Comparison of ENCODE assay signal across 9 mouse cellular contexts in the genomic region with DNA sequence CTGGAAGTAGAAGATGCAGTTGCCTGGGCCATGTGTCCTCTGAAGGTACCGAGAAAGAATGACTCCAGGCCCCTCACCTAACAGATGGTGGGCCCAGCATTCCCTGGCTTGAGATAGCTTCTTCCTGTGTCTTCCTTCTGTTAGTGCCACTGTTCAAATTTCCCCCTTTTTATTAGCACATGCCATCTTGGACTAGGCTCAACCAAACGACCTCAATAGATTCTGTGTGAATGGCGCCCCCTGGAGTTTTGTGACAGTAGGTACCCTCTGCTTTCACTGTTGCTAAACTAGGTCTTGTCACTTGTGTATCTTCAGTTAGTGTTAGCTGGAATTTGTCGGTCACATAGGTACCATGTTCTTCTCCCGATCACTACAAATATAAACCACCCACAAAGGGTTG. TPM values are rescaled to one million over a fixed set of nuclear protein-coding genes. Genes with fewer than 3 reads are reported as not detected.
A peak's percentile ranks its signal among the peaks of the same experiment; 100 is the strongest.
DNase-seq lines count a peak whose midpoint lies in the region; ATAC-seq and TF ChIP-seq lines count a peak whose summit lies in the region.
"Had no signal": no experiment of that assay in that cellular context is flagged by ENCODE, and none has a peak within 500 bp of the region (broad histone marks: within the 10 kb centered on the region; RNA-seq: fewer than 3 reads in every experiment).

No protein-coding gene starts in this region.

- WGBS in kidney, adult 2 months = 47% methylated on average over 5 of the region's 5 CpGs
- 53% methylated on average over 5 of the region's 5 CpGs for WGBS in kidney, embryonic 14.5 days
- WGBS in midbrain, postnatal 0 days = 48% methylated on average over 5 of the region's 5 CpGs

- no peaks in the 10 kb centered on the region for H3K9me3 ChIP-seq in kidney, embryonic 14.5 days (ENCODE audit: control insufficient read depth, low read length)
- H3K9me3 ChIP-seq in midbrain, postnatal 0 days (ENCODE audit: low read length) = no peaks in the 10 kb centered on the region
- H3K9me3 ChIP-seq: limb, embryonic 12.5 days had no signal

- no peak overlapping the region for H3K27ac ChIP-seq in kidney, adult 2 months (ENCODE audit: insufficient read depth, low read depth, low read length)
- no peak overlapping the region for H3K27ac ChIP-seq in kidney, embryonic 14.5 days (ENCODE audit: low read depth, low read length)
- H3K27ac ChIP-seq in midbrain, postnatal 0 days (ENCODE audit: low read depth, low read length) = no peak overlapping the region
- H3K27ac ChIP-seq: limb, embryonic 12.5 days had no signal

- DNase-seq in kidney, adult 2 months = no peak
- DNase-seq in ES-CJ7 (ENCODE audit: low read depth, low spot score) = peak; percentile 66
- DNase-seq in adrenal gland, postnatal 10 days = peak; percentile 77
- DNase-seq in embryo, embryonic 9.5 days (ENCODE audit: extremely low spot score) = peak; percentile 34
- DNase-seq in layer of hippocampus, postnatal 14 days (ENCODE audit: low spot score in 2 of 2) = peak; percentile 35 to 44
- peak; percentile 62 for DNase-seq in midbrain, postnatal 0 days (ENCODE audit: low spot score)

- H3K4me1 ChIP-seq in kidney, adult 2 months (ENCODE audit: control insufficient read depth, insufficient read depth, low read length) = no peaks in the 10 kb centered on the region
- no peaks in the 10 kb centered on the region for H3K4me1 ChIP-seq in kidney, embryonic 14.5 days (ENCODE audit: control insufficient read depth, insufficient read depth, low read length)
- H3K4me1 ChIP-seq in midbrain, postnatal 0 days (ENCODE audit: insufficient read depth, low read length) = no peaks in the 10 kb centered on the region
- H3K4me1 ChIP-seq: limb, embryonic 12.5 days had no signal

- H3K9ac ChIP-seq in kidney, embryonic 14.5 days (ENCODE audit: low read depth, low read length) = no peak overlapping the region
- no peak overlapping the region for H3K9ac ChIP-seq in midbrain, postnatal 0 days (replicated peaks; ENCODE audit: low read length, poor library complexity, severe bottlenecking)
- H3K9ac ChIP-seq: limb, embryonic 12.5 days had no signal

- no peak for ATAC-seq in kidney, embryonic 14.5 days (ENCODE audit: low FRiP score, low TSS enrichment)
- ATAC-seq in midbrain, postnatal 0 days (ENCODE audit: low FRiP score) = no peak
- ATAC-seq in monocyte, adult 5-6 weeks (replicated peaks; ENCODE audit: insufficient number of reproducible peaks, low FRiP score, low TSS enrichment, poor library complexity, severe bottlenecking) = no peak

- no peak overlapping the region for H3K4me3 ChIP-seq in kidney, adult 2 months (ENCODE audit: insufficient read depth, low read depth, low read length)
- no peak overlapping the region for H3K4me3 ChIP-seq in kidney, embryonic 14.5 days (ENCODE audit: low read length)
- no peak overlapping the region for H3K4me3 ChIP-seq in midbrain, postnatal 0 days (ENCODE audit: low read depth, low read length)
- H3K4me3 ChIP-seq: limb, embryonic 12.5 days had no signal

- no peaks in the 10 kb centered on the region; the same call in 1 of the 2 replicates for H3K27me3 ChIP-seq in kidney, adult 2 months (replicated peaks; ENCODE audit: control insufficient read depth, insufficient read depth, low read length)
- H3K27me3 ChIP-seq in kidney, embryonic 14.5 days (ENCODE audit: control insufficient read depth, insufficient read depth, low read length) = no peaks in the 10 kb centered on the region
- no peaks in the 10 kb centered on the region for H3K27me3 ChIP-seq in midbrain, postnatal 0 days (ENCODE audit: insufficient read depth, low read length)
- H3K27me3 ChIP-seq: limb, embryonic 12.5 days had no signal

- 0 out of 2 replicates have a peak, but pooled peaks have one; percentile 16 for TF ChIP-seq CTCF in kidney, adult 2 months (conservative IDR thresholded peaks at IDR 0.05; ENCODE audit: insufficient read depth, insufficient read length, low read depth, low read length)
- TF ChIP-seq CTCF in midbrain, postnatal 0 days (IDR thresholded peaks at IDR 0.05) = peak; percentile 47

- no peak for TF ChIP-seq POLR2A in kidney, adult 2 months (IDR thresholded peaks at IDR 0.05; ENCODE audit: low read depth, low read length)

- no peaks in the 10 kb centered on the region for H3K36me3 ChIP-seq in kidney, adult 2 months (ENCODE audit: control insufficient read depth, insufficient read depth, low read length)
- no peaks in the 10 kb centered on the region for H3K36me3 ChIP-seq in kidney, embryonic 14.5 days (ENCODE audit: control insufficient read depth, insufficient read depth, low read length)
- no peaks in the 10 kb centered on the region for H3K36me3 ChIP-seq in midbrain, postnatal 0 days (ENCODE audit: insufficient read depth, low read length)
- H3K36me3 ChIP-seq: limb, embryonic 12.5 days had no signal

- no peak overlapping the region for H3K4me2 ChIP-seq in kidney, embryonic 14.5 days (replicated peaks; ENCODE audit: low read depth, low read length)
- H3K4me2 ChIP-seq in midbrain, postnatal 0 days (ENCODE audit: low read depth, low read length, poor library complexity, severe bottlenecking) = no peak overlapping the region
- H3K4me2 ChIP-seq: limb, embryonic 12.5 days had no signal

RNA-seq across cellular contexts. Expression of a gene that starts 29.0 kb away (rescaled TPM):
- polyA plus RNA-seq in kidney, adult 2 months (2012; rRNA removed) = 0.48 and 0.67 TPM in 2 replicates
- polyA plus RNA-seq in kidney, embryonic 14.5 days (2014; fragmentation: Nextera tagmentation; extraction: Ambion mirVana) = 0.94 and 2.2 TPM in 2 replicates
- 10 to 100 TPM; 12.0 to 19.1 TPM for total RNA-seq in adrenal gland, postnatal 10 days (2021)
- total RNA-seq in layer of hippocampus, postnatal 14 days (2021) = 10 to 100 TPM; 48.3 to 57.1 TPM
- 12.1 and 14.3 TPM in 2 replicates for total RNA-seq in midbrain, postnatal 0 days (2014; rRNA removed)
- polyA plus RNA-seq in midbrain, postnatal 0 days (2015; fragmentation: Nextera tagmentation; extraction: Ambion mirVana) = 10.8 and 12.0 TPM in 2 replicates
- total RNA-seq in monocyte, adult 5-6 weeks (2017) = 2.6 TPM in 1 of 3 replicates, not detected in the others
